Mouse (Mus musculus) hindbrain, embryonic 16.5 days (tissue): ENCODE data around the gene Adamts14. TPM values are rescaled to one million over a fixed set of nuclear protein-coding genes. Genes with fewer than 3 reads are reported as not detected.

Experiments used
- ATAC-seq: fragments of 200-750 bp; cut with Nextera tagmentation; 2 replicates; pipeline ENCODE4 v1.8.0; 2017; ENCODE audit warnings: moderate TSS enrichment, moderate library complexity
- H3K27ac ChIP-seq: fragments of 300-500 bp; sonication (generic); 2 replicates; pipeline ENCODE4 v1.5.1; 2014; ENCODE audit warnings: low read depth, mild to moderate bottlenecking, control low read depth, low read length, moderate library complexity
- H3K27me3 ChIP-seq: fragments of 300-500 bp; sonication (generic); replicated peaks from 2 replicates; pipeline ENCODE4 v1.6.1; 2014; ENCODE audit warnings: low read length; ENCODE audit not compliant: control insufficient read depth, insufficient read depth
- H3K36me3 ChIP-seq: fragments of 300-500 bp; sonication (generic); 2 replicates; pipeline ENCODE4 v1.6.1; 2014; ENCODE audit warnings: mild to moderate bottlenecking, low read length, moderate library complexity, mixed read lengths; ENCODE audit not compliant: control insufficient read depth, insufficient read depth
- H3K4me1 ChIP-seq: fragments of 300-500 bp; sonication (generic); 2 replicates; pipeline ENCODE4 v1.6.1; 2014; ENCODE audit warnings: low read depth, low read length; ENCODE audit not compliant: control insufficient read depth, insufficient read depth
- H3K4me2 ChIP-seq: fragments of 300-500 bp; sonication (generic); 2 replicates; pipeline ENCODE4 v1.6.1; 2014; ENCODE audit warnings: mild to moderate bottlenecking, low read length, control low read depth, moderate library complexity
- H3K4me3 ChIP-seq: fragments of 300-500 bp; sonication (generic); 2 replicates; pipeline ENCODE4 v1.5.1; 2014; ENCODE audit warnings: mild to moderate bottlenecking, low read length, control low read depth, moderate library complexity
- H3K9ac ChIP-seq: fragments of 300-500 bp; sonication (generic); 2 replicates; pipeline ENCODE4 v1.6.1; 2014; ENCODE audit warnings: low read depth, mild to moderate bottlenecking, control low read depth, low read length, moderate library complexity
- H3K9me3 ChIP-seq: fragments of 300-500 bp; sonication (generic); 2 replicates; pipeline ENCODE4 v1.6.1; 2014; ENCODE audit warnings: mild to moderate bottlenecking, low read length, moderate library complexity; ENCODE audit not compliant: control insufficient read depth
- WGBS: fragments of 180-500 bp; shearing (Covaris S2); extraction: QIAGEN DNeasy Blood & Tissue Kit; methylation state at CpG from one replicate; pipeline ENCODE4 v1.1.7; 2014; 5-methylcytosine and 5-hydroxymethylcytosine counted together
- polyA plus RNA-seq: library from polyadenylated mRNA; unstranded; fragments of >200 nt; fragmentation: Nextera tagmentation; extraction: Ambion mirVana; gene quantifications from 2 replicates; pipeline ENCODE4 v1.2.1, GENCODE M21; 2015

Adamts14 gene
- polyA plus RNA-seq, 1 experiment from 2014 or later, result 0.29 TPM

GRCm38 (mm10) chr10:61168393-61168792 is 104.8 kb downstream of the Adamts14 start:
- Histone ChIP-seq H3K4me3 (no peak overlapping the region), H3K9me3 (no peaks in the 10 kb centered on the region), H3K27ac (no peak overlapping the region), H3K9ac (no peak overlapping the region), H3K4me1 (no peaks in the 10 kb centered on the region), H3K36me3 (no peaks in the 10 kb centered on the region), H3K27me3 (no peaks in the 10 kb centered on the region), H3K4me2 (no peak overlapping the region)
- ATAC-seq, result no peak
- 72% methylated on average over 2 of the region's 2 CpGs for WGBS

GRCm38 (mm10) chr10:61167333-61168096 is 105.7 kb downstream of the Adamts14 start:
- Histone ChIP-seq H3K27ac (no peak overlapping the region), H3K36me3 (no peaks in the 10 kb centered on the region), H3K4me2 (no peak overlapping the region), H3K27me3 (no peaks in the 10 kb centered on the region), H3K4me1 (no peaks in the 10 kb centered on the region), H3K4me3 (no peak overlapping the region), H3K9ac (no peak overlapping the region), H3K9me3 (no peaks in the 10 kb centered on the region)
- 81% methylated on average over 9 of the region's 9 CpGs for WGBS
- ATAC-seq, result no peak

- no peak overlapping the region for H3K4me2 ChIP-seq
- no peak overlapping the region for H3K27ac ChIP-seq
- WGBS, result 78% methylated on average over 3 of the region's 3 CpGs
- no peaks in the 10 kb centered on the region for H3K9me3 ChIP-seq
- no peaks in the 10 kb centered on the region for H3K4me1 ChIP-seq
- no peak overlapping the region for H3K4me3 ChIP-seq
- ATAC-seq, result no peak
- H3K36me3 ChIP-seq, result no peaks in the 10 kb centered on the region
- no peaks in the 10 kb centered on the region for H3K27me3 ChIP-seq
- no peak overlapping the region for H3K9ac ChIP-seq
Measured at GRCm38 (mm10) chr10:61162366-61162765, 110.9 kb downstream of the Adamts14 start.

- H3K27me3 ChIP-seq, result no peaks in the 10 kb centered on the region
- H3K4me2 ChIP-seq, result no peak overlapping the region
- H3K4me1 ChIP-seq, result no peaks in the 10 kb centered on the region
- H3K4me3 ChIP-seq, result no peak overlapping the region
- no peak overlapping the region for H3K27ac ChIP-seq
- no peaks in the 10 kb centered on the region for H3K36me3 ChIP-seq
- 74% methylated on average over 4 of the region's 4 CpGs for WGBS
- no peak for ATAC-seq
- H3K9me3 ChIP-seq, result no peaks in the 10 kb centered on the region
- no peak overlapping the region for H3K9ac ChIP-seq
Measured at GRCm38 (mm10) chr10:61160671-61161070, 112.6 kb downstream of the Adamts14 start.

- Histone ChIP-seq H3K4me3 (no peak overlapping the region), H3K4me1 (no peaks in the 10 kb centered on the region), H3K4me2 (no peak overlapping the region), H3K9ac (no peak overlapping the region), H3K9me3 (no peaks in the 10 kb centered on the region), H3K36me3 (no peaks in the 10 kb centered on the region), H3K27me3 (no peaks in the 10 kb centered on the region), H3K27ac (no peak overlapping the region)
- ATAC-seq, result no peak
- 88% methylated on average over 7 of the region's 7 CpGs for WGBS
Measured at GRCm38 (mm10) chr10:61160089-61160488, 113.1 kb downstream of the Adamts14 start.

- H3K36me3 ChIP-seq, result no peaks in the 10 kb centered on the region
- H3K27ac ChIP-seq, result no peak overlapping the region
- 85% methylated on average over 3 of the region's 3 CpGs for whole genome bisulfite sequencing
- no peak overlapping the region for H3K4me2 ChIP-seq
- no peaks in the 10 kb centered on the region for H3K27me3 ChIP-seq
- no peaks in the 10 kb centered on the region for H3K4me1 ChIP-seq
- H3K9ac ChIP-seq, result no peak overlapping the region
- no peak for ATAC-seq
- H3K4me3 ChIP-seq, result no peak overlapping the region
- no peaks in the 10 kb centered on the region for H3K9me3 ChIP-seq
Measured at GRCm38 (mm10) chr10:61158594-61158993, 114.6 kb downstream of the Adamts14 start.

- no peak for ATAC-seq
- Histone ChIP-seq H3K36me3 (no peaks in the 10 kb centered on the region), H3K9ac (no peak overlapping the region), H3K4me3 (no peak overlapping the region), H3K27me3 (no peaks in the 10 kb centered on the region), H3K4me1 (no peaks in the 10 kb centered on the region), H3K27ac (no peak overlapping the region), H3K4me2 (no peak overlapping the region), H3K9me3 (no peaks in the 10 kb centered on the region)
- WGBS, result 95% methylated on average over 2 of the region's 2 CpGs
Measured at GRCm38 (mm10) chr10:61156453-61156852, 116.8 kb downstream of the Adamts14 start.

- H3K4me1 ChIP-seq, result no peaks in the 10 kb centered on the region
- no peak overlapping the region for H3K4me3 ChIP-seq
- ATAC-seq, result no peak
- H3K27ac ChIP-seq, result no peak overlapping the region
- no peak overlapping the region for H3K9ac ChIP-seq
- no peaks in the 10 kb centered on the region for H3K9me3 ChIP-seq
- no peaks in the 10 kb centered on the region for H3K27me3 ChIP-seq
- no peaks in the 10 kb centered on the region for H3K36me3 ChIP-seq
- no peak overlapping the region for H3K4me2 ChIP-seq
- WGBS, result 78% methylated on average over 3 of the region's 3 CpGs
Measured at GRCm38 (mm10) chr10:61155611-61156010, 117.6 kb downstream of the Adamts14 start.

GRCm38 (mm10) chr10:61152131-61152530 is 121.1 kb downstream of the Adamts14 start:
- no peak for ATAC-seq
- H3K4me2 ChIP-seq, result no peak overlapping the region
- H3K36me3 ChIP-seq, result no peaks in the 10 kb centered on the region
- H3K27ac ChIP-seq, result no peak overlapping the region
- H3K9me3 ChIP-seq, result no peaks in the 10 kb centered on the region
- no peaks in the 10 kb centered on the region for H3K4me1 ChIP-seq
- H3K4me3 ChIP-seq, result no peak overlapping the region
- no peaks in the 10 kb centered on the region for H3K27me3 ChIP-seq
- H3K9ac ChIP-seq, result no peak overlapping the region
